Mouse (Mus musculus): ENCODE results near the gene Cdk2ap1. TPM values are rescaled to one million over a fixed set of nuclear protein-coding genes. Genes with fewer than 3 reads are reported as not detected.

The Cdk2ap1 gene
- total and polyA plus RNA-seq, 2 experiments from 2014 or later: 26.6 to 180 TPM

DNA sequence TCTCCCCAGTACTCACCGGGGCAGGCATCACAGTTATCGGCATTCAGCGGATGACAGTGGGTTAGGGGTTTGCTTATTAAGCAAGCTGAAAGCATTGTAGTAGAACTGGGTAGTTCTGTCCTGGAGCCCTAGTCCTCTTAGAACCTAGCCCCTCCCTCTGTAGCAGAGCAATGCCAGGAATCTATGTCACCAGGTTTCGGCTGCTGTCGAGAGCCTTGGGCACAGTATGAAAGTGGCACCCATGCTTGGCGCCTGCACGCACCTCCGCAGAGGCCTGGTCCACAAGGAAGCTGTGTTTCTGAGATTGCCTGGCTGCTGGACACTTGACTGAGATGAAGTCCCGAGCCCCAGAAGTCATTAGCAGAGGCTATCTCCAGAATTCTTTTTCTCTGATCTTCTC is 25.8 kb downstream of the Cdk2ap1 start:
- no peak overlapping the region for H3K4me3 ChIP-seq (ENCODE audit: low read depth, low read length)
- ATAC-seq (ENCODE audit: insufficient read depth, low read depth) (peak; percentile 71), DNase-seq (ENCODE audit: low spot score) (peak; percentile 43)
- no peaks in the 10 kb centered on the region for H3K36me3 ChIP-seq (replicated peaks; ENCODE audit: control insufficient read depth, insufficient read depth, low read length)
- no peak overlapping the region; the same call in 1 of the 2 replicates for H3K4me2 ChIP-seq (ENCODE audit: low read depth, low read length)
- no peaks in the 10 kb centered on the region for H3K9me3 ChIP-seq (replicated peaks; ENCODE audit: control insufficient read depth, low read length)
- 0 out of 2 replicates have a peak overlapping the region, but pooled peaks have one; percentile 8 for H3K9ac ChIP-seq (replicated peaks; ENCODE audit: low read depth, low read length)
- H3K27me3 ChIP-seq (ENCODE audit: control insufficient read depth, insufficient read depth, low read length): no peaks in the 10 kb centered on the region
- H3K27ac ChIP-seq (ENCODE audit: low read depth): peak overlapping the region; percentile 36
- WGBS: 53% methylated on average over 9 of the region's 9 CpGs
- peaks cover 23% of the 10 kb centered on the region for H3K4me1 ChIP-seq (ENCODE audit: control insufficient read depth, insufficient read depth)
- TF ChIP-seq EP300 (IDR thresholded peaks at IDR 0.05; ENCODE audit: low read depth): no peak
- TF ChIP-seq CTCF (IDR thresholded peaks at IDR 0.05; ENCODE audit: low read depth): no peak

DNA sequence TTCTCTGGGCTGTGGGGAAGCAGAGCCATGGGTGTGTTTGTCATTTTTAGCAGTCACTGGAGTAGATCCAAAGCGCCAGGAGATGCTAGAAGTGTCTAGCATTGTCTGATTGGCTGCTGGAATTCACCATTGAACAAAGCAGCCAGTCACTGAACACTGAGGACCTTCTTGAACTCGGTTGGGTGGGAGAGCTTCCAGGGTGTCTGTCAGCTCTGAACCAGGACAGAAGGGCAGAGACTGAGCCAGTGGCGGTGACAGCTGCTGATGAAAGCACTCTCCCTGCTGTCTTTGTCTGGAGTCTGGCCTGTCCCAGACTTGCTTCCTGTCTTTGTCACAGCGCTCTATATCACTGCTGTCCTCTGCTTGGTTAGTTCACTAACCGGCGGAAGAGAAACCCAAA is 28.5 kb downstream of the Cdk2ap1 start:
- Histone ChIP-seq H3K27ac (ENCODE audit: low read depth) (peak overlapping the region; percentile 78), H3K4me1 (ENCODE audit: control insufficient read depth, insufficient read depth) (peaks cover 23% of the 10 kb centered on the region), H3K4me2 (ENCODE audit: low read depth, low read length) (0 out of 2 replicates have a peak overlapping the region, but pooled peaks have one; percentile 4), H3K27me3 (ENCODE audit: control insufficient read depth, insufficient read depth, low read length) (no peaks in the 10 kb centered on the region), H3K9me3 (replicated peaks; ENCODE audit: control insufficient read depth, low read length) (no peaks in the 10 kb centered on the region), H3K9ac (replicated peaks; ENCODE audit: low read depth, low read length) (no peak overlapping the region), H3K36me3 (replicated peaks; ENCODE audit: control insufficient read depth, insufficient read depth, low read length) (no peaks in the 10 kb centered on the region), H3K4me3 (ENCODE audit: low read depth, low read length) (no peak overlapping the region)
- 9% methylated on average over 6 of the region's 6 CpGs for WGBS
- TF ChIP-seq CTCF (IDR thresholded peaks at IDR 0.05; ENCODE audit: low read depth) (no peak), EP300 (IDR thresholded peaks at IDR 0.05; ENCODE audit: low read depth) (no peak)
- DNase-seq (ENCODE audit: low spot score): peak; percentile 87
- peak; percentile 88 for ATAC-seq (ENCODE audit: insufficient read depth, low read depth)

DNA sequence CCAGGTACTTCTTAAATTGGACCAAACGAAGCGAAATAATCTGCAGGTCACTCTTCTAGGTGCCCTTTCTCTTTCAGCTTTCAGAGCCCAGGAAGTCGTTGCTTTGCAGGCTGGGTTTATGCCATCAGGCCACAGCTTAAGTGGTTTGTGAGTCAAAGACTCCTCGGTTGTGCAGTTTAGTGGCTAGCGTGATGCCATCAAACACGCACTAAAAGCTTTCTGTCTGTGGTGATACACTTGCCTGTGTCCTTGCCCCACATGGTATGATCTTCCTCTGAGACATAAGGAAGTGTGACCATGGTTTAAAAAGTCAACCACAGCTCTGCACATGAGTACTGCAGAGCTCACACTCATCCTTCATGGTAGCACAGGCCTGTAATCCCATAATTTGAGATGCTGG is 32.8 kb downstream of the Cdk2ap1 start:
- no peak overlapping the region for H3K9ac ChIP-seq (replicated peaks; ENCODE audit: low read depth, low read length)
- DNase-seq (ENCODE audit: low spot score) (no peak), ATAC-seq (ENCODE audit: insufficient read depth, low read depth) (no peak)
- no peak overlapping the region for H3K4me3 ChIP-seq (ENCODE audit: low read depth, low read length)
- H3K27ac ChIP-seq (ENCODE audit: low read depth): no peak overlapping the region
- no peak overlapping the region for H3K4me2 ChIP-seq (ENCODE audit: low read depth, low read length)
- H3K9me3 ChIP-seq (replicated peaks; ENCODE audit: control insufficient read depth, low read length): no peaks in the 10 kb centered on the region
- peaks cover 23% of the 10 kb centered on the region for H3K4me1 ChIP-seq (ENCODE audit: control insufficient read depth, insufficient read depth)
- WGBS: 90% methylated on average over 6 of the region's 6 CpGs
- no peaks in the 10 kb centered on the region for H3K36me3 ChIP-seq (replicated peaks; ENCODE audit: control insufficient read depth, insufficient read depth, low read length)
- H3K27me3 ChIP-seq (ENCODE audit: control insufficient read depth, insufficient read depth, low read length): no peaks in the 10 kb centered on the region
- TF ChIP-seq EP300 (IDR thresholded peaks at IDR 0.05; ENCODE audit: low read depth) (no peak), CTCF (IDR thresholded peaks at IDR 0.05; ENCODE audit: low read depth) (no peak)

DNA sequence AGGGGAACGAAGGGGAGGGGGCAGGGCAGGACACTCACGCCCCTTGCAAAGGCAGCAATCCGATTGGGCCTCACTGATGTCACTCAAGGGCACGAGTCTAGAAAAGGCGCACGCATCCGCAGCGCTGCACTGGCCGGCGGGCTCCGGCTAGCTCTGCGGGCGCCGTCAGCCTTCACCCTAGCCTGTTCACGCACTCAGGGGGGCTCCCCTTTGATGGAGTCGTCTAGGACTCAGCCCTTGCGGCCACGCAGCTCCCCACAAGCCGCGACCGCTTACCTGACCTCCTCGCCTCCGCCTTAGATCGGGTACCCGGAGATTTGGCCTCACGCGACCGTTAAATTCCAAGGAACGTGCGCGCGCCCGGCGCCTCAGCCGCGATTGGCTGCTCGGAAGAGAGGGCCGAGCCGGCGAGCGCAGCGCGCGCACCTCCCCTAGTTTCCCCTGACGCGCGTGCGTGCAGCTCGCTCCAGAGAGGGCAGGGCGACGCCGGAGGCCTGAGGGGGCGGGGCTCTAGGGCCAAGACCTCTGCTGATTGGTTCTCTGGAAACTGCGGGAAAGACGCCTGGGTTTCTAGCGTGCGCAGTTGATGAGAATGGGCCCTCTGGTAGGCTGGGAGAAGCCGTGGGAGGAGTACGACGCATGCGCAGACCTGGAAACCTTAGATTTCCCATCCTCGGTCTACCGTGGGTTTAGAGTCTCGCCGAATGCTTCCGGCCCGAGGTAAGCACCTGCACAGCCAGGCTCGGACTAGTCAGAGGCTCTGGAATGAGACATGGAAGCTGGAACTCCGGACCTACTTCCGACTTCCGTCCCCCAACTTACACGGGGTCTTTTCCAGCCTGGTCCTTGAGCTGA is 35.1 kb downstream of the Cdk2ap1 start, which contains the start of the genes Mphosph9 and 2810006K23Rik:
Gene Mphosph9, minus strand, starts transcription at position 463 of the 855 bp plus-strand sequence.
Gene 2810006K23Rik, plus strand, starts transcription at position 580 of the 855 bp plus-strand sequence.
- Histone ChIP-seq H3K9ac (replicated peaks; ENCODE audit: low read depth, low read length) (peak within 1 kb of the TSS; percentile 70), H3K36me3 (replicated peaks; ENCODE audit: control insufficient read depth, insufficient read depth, low read length) (peaks cover 6% of the 10 kb centered on the region; the same call in 1 of the 2 replicates), H3K27me3 (ENCODE audit: control insufficient read depth, insufficient read depth, low read length) (no peaks in the 10 kb centered on the region), H3K9me3 (replicated peaks; ENCODE audit: control insufficient read depth, low read length) (no peaks in the 10 kb centered on the region), H3K4me1 (ENCODE audit: control insufficient read depth, insufficient read depth) (peaks cover 13% of the 10 kb centered on the region), H3K27ac (ENCODE audit: low read depth) (peak within 1 kb of the TSS; percentile 97), H3K4me3 (ENCODE audit: low read depth, low read length) (peak within 1 kb of the TSS; percentile 82), H3K4me2 (ENCODE audit: low read depth, low read length) (peak within 1 kb of the TSS; percentile 81)
- peak; percentile 99 for DNase-seq (ENCODE audit: low spot score)
- ATAC-seq (ENCODE audit: insufficient read depth, low read depth): peak; percentile 97
- under 1% methylated on average over 71 of the region's 72 CpGs for WGBS
- peak; percentile 44; the same call in 1 of the 2 replicates for TF ChIP-seq EP300 (IDR thresholded peaks at IDR 0.05; ENCODE audit: low read depth)
- TF ChIP-seq CTCF (IDR thresholded peaks at IDR 0.05; ENCODE audit: low read depth): no peak

DNA sequence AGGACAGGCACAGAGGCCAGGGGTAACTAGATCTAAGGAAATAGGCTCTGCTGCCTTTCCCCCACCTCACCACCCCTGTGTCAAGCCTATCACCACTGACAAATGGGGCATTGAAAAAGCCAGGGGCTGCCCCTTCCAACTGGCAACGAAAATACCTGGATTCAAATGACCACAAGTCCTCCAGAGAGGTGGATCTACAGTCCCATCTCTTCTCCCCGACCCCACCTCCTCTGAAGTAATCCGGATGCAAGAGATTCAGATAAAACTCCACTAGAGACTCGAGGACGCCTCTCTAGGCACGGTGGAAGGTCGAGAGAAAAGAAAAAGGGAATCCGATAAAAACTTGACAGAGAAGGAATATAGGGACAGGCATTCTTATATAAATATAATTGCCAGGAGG is 36.1 kb downstream of the Cdk2ap1 start:
- peak overlapping the region; percentile 97 for H3K27ac ChIP-seq (ENCODE audit: low read depth)
- no peaks in the 10 kb centered on the region for H3K27me3 ChIP-seq (ENCODE audit: control insufficient read depth, insufficient read depth, low read length)
- H3K4me1 ChIP-seq (ENCODE audit: control insufficient read depth, insufficient read depth): peaks cover 13% of the 10 kb centered on the region
- no peak for TF ChIP-seq EP300 (IDR thresholded peaks at IDR 0.05; ENCODE audit: low read depth)
- TF ChIP-seq CTCF (IDR thresholded peaks at IDR 0.05; ENCODE audit: low read depth): no peak
- H3K36me3 ChIP-seq (replicated peaks; ENCODE audit: control insufficient read depth, insufficient read depth, low read length): peaks cover 6% of the 10 kb centered on the region; the same call in 1 of the 2 replicates
- WGBS: 1% methylated on average over 8 of the region's 8 CpGs
- peak overlapping the region; percentile 82 for H3K4me3 ChIP-seq (ENCODE audit: low read depth, low read length)
- H3K9me3 ChIP-seq (replicated peaks; ENCODE audit: control insufficient read depth, low read length): no peaks in the 10 kb centered on the region
- peak overlapping the region; percentile 75 for H3K4me2 ChIP-seq (ENCODE audit: low read depth, low read length)
- DNase-seq (ENCODE audit: low spot score) (no peak), ATAC-seq (ENCODE audit: insufficient read depth, low read depth) (no peak)
- peak overlapping the region; percentile 51; the same call in 1 of the 2 replicates for H3K9ac ChIP-seq (replicated peaks; ENCODE audit: low read depth, low read length)

Measured in heart, postnatal 0 days (tissue).